Mouse (Mus musculus) left cerebral cortex, adult 6 months (tissue): ENCODE results near the gene Lamtor1. TPM values are rescaled to one million over a fixed set of nuclear protein-coding genes. Genes with fewer than 3 reads are reported as not detected.

Experiments
- long read RNA-seq, 2 experiments: library from polyadenylated mRNA; unstranded; transcript quantifications; one replicate each; pipeline ENCODE4 v2.0.0; 2019 to 2020
- polyA plus RNA-seq: library from polyadenylated mRNA; unstranded; fragments of <200 nt; fragmentation: Nextera tagmentation; gene quantifications from 2 replicates; pipeline ENCODE4 v1.2.3, GENCODE M21; 2021

Lamtor1 gene
- polyA plus RNA-seq: 221 and 286 TPM in 2 replicates
- long read RNA-seq, experiment 1, transcript Lamtor1-201 (5 exons, 1,119 nt): major isoform, 297 of 310 reads
- long read RNA-seq, experiment 1, partial matches to known transcripts: 0 of 310 reads
- long read RNA-seq, experiment 1, other reads (novel, unspliced or antisense): 9 of 310 reads
- long read RNA-seq, experiment 2, transcript Lamtor1-201 (5 exons, 1,119 nt): major isoform, 183 of 216 reads
- long read RNA-seq, experiment 2, transcript Lamtor1-203 (1 exons, 1,936 nt): minor isoform, 7 of 216 reads
- long read RNA-seq, experiment 2, partial matches to known transcripts: 20 of 216 reads
- long read RNA-seq, experiment 2, other reads (novel, unspliced or antisense): 6 of 216 reads

GRCm38 (mm10) chr7:101905561-101906286 lies at the start of gene Lamtor1:
Gene Lamtor1, plus strand, starts transcription at chr7:101905904.

GRCm38 (mm10) chr7:101857094-101857493 lies 48.6 kb upstream of the Lamtor1 start, which contains the start of gene Folr2:
Gene Folr2, minus strand, starts transcription at chr7:101857194.

GRCm38 (mm10) chr7:101863415-101863814 lies 42.3 kb upstream of the Lamtor1 start, which contains the start of gene Anapc15:
Gene Anapc15, plus strand, starts transcription at chr7:101863715.

GRCm38 (mm10) chr7:101870629-101871028 lies 35.1 kb upstream of the Lamtor1 start, which contains the start of gene Folr1:
Gene Folr1, minus strand, starts transcription at chr7:101870788.

GRCm38 (mm10) chr7:101906287-101906681 lies 580 bp downstream of the Lamtor1 start, which contains the start of gene Tomt:
Gene Tomt, minus strand, starts transcription at chr7:101906359.

GRCm38 (mm10) chr7:101933751-101934240 lies 28.1 kb downstream of the Lamtor1 start, which contains the start of the genes Lrrc51 and Numa1:
Gene Lrrc51, minus strand, starts transcription at chr7:101933895.
Gene Numa1, plus strand, starts transcription at chr7:101934111.

Other genes starting within 250 kb of the Lamtor1 start
- 41.9 and 72.8 TPM in 2 replicates for gene Clpb, start 242.3 kb upstream of the Lamtor1 start, polyA plus RNA-seq
- gene Phox2a, start 87.6 kb upstream of the Lamtor1 start, polyA plus RNA-seq: not detected in 2 replicates
- gene Inppl1, start 67.7 kb upstream of the Lamtor1 start, polyA plus RNA-seq: 2.9 and 3.0 TPM in 2 replicates
- 0.75 and 0.86 TPM in 2 replicates for gene Folr2, start 48.7 kb upstream of the Lamtor1 start, polyA plus RNA-seq
- gene Anapc15, start 42.2 kb upstream of the Lamtor1 start, polyA plus RNA-seq: 31.2 and 35.8 TPM in 2 replicates
- gene Folr1, start 35.1 kb upstream of the Lamtor1 start, polyA plus RNA-seq: 1.3 and 1.7 TPM in 2 replicates
- 0.13 TPM in 1 of 2 replicates, not detected in the other for gene Tomt, start 455 bp downstream of the Lamtor1 start, polyA plus RNA-seq
- 11.4 and 12.6 TPM in 2 replicates for gene Lrrc51, start 28.0 kb downstream of the Lamtor1 start, polyA plus RNA-seq
- gene Numa1, start 28.2 kb downstream of the Lamtor1 start, polyA plus RNA-seq: 17.9 and 28.2 TPM in 2 replicates
- 0.49 and 0.93 TPM in 2 replicates for gene Il18bp, start 112.8 kb downstream of the Lamtor1 start, polyA plus RNA-seq
- gene Rnf121, start 159.6 kb downstream of the Lamtor1 start, polyA plus RNA-seq: 18.9 and 23.6 TPM in 2 replicates
- 3.1 and 3.3 TPM in 2 replicates for gene Xndc1, start 159.6 kb downstream of the Lamtor1 start, polyA plus RNA-seq
- gene Xntrpc, start 159.8 kb downstream of the Lamtor1 start, polyA plus RNA-seq: 0.08 and 0.09 TPM in 2 replicates
- not detected in 2 replicates for gene Trpc2, start 177.2 kb downstream of the Lamtor1 start, polyA plus RNA-seq
- gene Art1, start 195.8 kb downstream of the Lamtor1 start, polyA plus RNA-seq: 0.14 TPM in 1 of 2 replicates, not detected in the other
- gene Art5, start 203.6 kb downstream of the Lamtor1 start, polyA plus RNA-seq: 0.11 TPM in 1 of 2 replicates, not detected in the other
- 0.42 TPM in 1 of 2 replicates, not detected in the other for gene Chrna10, start 210.9 kb downstream of the Lamtor1 start, polyA plus RNA-seq